Mouse (Mus musculus) hematopoietic stem cell, adult 5-6 weeks (primary cell): Measurements from ENCODE around the gene Arhgef3. TPM values are rescaled to one million over a fixed set of nuclear protein-coding genes. Genes with fewer than 3 reads are reported as not detected.

Experiments used
- ATAC-seq, 2 experiments: fragments of 125-278 bp in 1 of 2; replicated peaks in 1 of 2; 2 replicates each; pipeline ENCODE4 v1.8.0; 2016 to 2017; ENCODE audit warnings: inconsistent platforms in 2 of 2, mild to moderate bottlenecking in 2 of 2, moderate number of reproducible peaks in 2 of 2, low read depth in 1 of 2, moderate TSS enrichment in 1 of 2; ENCODE audit not compliant: low FRiP score in 2 of 2, poor library complexity in 2 of 2, severe bottlenecking in 2 of 2, insufficient read depth in 1 of 2, low TSS enrichment in 1 of 2
- total RNA-seq: library from RNA; stranded (forward); fragments of 172-1452, 232-1000 nt; gene quantifications from 2 replicates; pipeline ENCODE4 v1.2.3, GENCODE M21; 2017

Arhgef3 gene
- total RNA-seq, 1 experiment from 2014 or later: 43.4 TPM

DNA sequence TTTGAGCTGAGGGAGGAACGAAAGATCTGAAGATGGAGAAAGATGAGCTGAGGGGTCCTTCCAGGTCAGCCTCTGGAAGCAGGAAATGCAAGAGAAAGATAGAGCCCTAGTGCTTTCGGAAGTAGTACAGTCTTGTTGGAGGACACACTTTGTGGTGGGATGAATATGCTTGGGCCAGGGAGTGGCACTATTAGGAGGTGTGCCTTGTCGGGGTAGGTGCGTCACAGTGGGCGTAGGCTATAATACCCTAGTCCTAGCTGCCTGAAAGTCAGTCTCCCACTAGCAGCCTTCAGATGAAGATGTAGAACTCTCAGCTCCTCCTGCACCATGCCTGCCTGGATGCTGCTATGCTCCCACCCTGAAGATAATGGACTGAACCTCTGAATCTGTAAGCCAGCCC lies 34.7 kb downstream of the Arhgef3 start:
- ATAC-seq: no peak

DNA sequence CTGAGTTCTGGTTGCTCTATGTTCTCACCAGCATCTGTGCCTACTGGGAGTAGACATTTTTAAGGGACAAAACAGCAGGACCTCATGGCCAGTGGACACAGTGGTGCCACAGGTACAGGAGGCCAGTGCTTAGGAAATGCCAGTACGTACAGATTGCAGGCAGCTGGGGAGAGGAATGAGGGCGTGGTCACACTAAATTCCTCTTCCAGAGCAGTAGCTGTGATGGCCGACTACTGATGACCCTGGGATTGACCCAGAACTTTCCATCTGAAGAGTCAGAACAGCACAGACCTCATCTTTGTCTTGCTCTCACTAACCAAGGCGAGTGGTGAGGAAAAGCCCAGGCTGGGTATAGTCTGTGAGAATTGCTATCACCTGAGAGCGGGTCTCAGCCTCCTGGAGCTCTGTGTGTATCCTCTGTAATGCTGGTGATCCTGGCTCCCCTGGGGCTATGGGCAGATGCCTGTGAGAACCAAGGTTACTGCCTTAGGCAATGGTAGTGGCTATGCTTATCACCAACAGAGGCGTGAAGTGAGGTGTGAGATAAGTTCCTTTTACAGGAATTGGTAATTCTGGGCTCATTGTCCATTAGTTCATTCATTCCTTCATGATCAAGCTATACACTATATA lies 35.4 kb downstream of the Arhgef3 start:
- no peak for ATAC-seq

DNA sequence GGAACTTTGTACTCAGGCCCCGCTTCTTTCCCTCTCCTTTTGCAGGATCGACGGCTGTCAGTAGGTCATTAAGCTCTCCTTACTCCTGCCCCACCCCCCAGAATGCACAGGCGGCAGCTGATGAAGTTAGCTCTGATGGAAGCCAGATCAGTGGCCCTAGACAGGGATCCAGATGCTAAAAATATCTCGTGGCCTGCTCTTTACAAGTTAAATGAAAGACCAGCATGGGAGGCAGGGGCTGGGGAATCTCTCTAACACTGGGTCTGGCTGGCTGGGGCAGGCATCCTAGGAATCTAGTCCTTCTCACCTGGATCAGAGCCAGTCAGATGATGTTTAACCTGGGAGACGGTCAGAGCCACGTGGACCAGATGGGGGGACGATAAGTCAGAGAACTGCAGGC lies 36.7 kb downstream of the Arhgef3 start:
- ATAC-seq: no peak

DNA sequence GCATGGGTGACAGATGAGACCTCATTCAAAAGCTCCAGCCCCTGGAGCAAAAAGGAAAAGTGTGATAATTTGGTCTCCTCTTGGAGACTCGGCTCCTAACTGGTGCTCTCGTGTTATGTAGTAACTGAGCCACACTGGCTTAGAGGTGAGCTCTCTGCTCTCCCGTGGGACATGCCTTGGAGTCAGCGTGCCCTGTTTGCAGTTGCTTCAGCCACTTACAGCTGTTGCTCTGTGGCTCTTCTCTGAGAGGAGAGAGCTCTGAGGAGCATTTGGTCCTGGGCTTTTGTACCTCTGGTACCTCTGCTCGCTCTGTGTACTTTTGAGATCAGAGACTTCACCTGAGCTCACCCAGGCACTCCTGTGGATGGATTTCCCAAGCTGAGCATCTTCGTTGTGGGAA lies 40.4 kb downstream of the Arhgef3 start:
- no peak for ATAC-seq

DNA sequence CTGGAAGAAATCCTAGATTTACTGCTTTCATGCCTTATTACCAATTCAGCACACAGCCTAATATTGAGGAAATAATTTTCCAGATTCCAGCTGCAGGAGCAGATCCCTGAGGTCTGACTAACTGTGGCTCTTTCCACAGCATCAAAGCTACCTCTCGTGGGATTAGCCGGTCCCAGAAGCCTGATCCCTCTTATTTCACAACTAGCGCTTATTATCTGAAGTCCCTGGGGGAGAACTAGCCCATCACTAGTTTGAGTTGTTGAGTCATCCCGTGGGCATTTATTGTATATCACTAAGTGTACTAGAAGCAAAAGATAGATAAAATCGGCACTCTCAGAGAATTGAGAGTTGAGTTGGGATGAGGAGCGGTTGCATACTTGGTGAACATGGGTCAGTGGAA lies 41.3 kb downstream of the Arhgef3 start:
- ATAC-seq: no peak

DNA sequence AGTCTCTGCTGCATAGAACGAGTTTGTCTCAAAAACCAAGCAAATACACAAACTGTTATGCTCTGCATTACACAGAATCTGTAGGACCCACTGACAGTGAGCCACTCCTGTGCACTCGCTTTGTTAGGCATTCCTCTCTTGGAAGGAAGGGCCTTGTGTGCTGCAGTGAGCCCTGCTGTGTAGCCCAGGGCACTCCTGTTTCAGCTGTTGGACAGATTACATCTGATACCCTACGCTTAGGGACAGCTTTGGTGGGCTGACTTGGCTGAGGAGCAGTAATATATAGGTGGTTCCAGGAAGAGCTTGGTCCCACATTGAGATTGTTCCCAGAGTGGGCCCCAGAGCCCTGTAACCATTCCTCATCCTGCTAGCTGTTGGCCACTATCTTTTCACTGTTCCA lies 43.4 kb downstream of the Arhgef3 start:
- no peak for ATAC-seq

DNA sequence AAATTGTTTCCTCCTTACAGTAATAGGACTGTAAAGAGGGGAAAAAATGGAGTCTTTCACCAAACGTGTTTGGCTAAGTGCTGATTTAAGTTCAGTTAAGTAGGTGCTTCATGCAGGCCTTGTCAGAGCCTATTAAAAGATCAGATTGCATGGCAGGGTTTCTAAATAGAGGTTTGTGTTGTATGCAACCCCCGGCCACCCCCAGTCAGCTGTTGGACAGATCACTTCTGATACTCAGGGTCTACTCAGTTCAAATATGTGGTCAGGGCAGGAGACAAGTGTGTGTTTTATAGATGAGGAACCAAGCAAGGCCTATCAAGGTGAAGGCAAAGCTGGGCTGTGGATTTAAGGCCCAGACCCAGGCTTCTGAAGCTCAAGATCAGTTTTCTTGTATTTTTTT lies 44.1 kb downstream of the Arhgef3 start:
- no peak for ATAC-seq

DNA sequence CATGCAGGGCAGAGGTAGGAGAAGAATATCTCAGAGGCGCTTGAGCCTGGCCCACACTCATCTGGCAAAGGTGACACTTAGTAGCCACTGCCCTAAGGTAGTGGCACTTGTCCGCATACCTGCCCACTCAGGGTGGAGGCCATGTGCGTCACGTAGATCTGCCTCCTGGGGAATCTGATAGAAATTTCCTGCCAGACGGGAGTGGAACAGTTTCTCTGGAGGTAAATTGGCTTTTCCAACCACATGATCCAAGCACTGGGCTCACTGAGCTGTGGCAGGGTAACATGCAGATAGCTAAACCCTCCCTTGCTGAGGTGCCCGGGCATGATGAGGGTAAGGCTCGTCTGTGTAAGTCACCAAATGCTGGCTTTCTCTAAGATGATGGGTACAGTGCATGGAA lies 46.1 kb downstream of the Arhgef3 start:
- ATAC-seq: no peak

DNA sequence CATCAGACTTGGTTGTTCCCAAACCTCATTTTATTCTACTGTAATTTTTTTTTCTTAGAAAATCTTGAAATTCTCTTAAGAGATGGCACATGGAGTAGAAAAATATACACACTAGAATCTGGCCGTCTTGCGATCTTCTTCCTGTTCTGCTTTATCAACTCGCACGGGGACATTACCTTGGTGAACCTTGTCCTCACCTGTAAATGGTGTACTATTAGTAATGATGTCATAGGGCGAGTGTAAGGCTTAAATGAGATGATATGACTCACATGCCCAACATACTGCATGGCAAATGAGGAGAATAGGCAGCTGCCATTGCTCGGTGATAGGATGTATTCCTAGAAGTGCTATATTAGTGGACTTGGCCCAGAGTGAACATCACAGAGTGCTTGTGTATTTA lies 49.9 kb downstream of the Arhgef3 start:
- ATAC-seq: no peak

DNA sequence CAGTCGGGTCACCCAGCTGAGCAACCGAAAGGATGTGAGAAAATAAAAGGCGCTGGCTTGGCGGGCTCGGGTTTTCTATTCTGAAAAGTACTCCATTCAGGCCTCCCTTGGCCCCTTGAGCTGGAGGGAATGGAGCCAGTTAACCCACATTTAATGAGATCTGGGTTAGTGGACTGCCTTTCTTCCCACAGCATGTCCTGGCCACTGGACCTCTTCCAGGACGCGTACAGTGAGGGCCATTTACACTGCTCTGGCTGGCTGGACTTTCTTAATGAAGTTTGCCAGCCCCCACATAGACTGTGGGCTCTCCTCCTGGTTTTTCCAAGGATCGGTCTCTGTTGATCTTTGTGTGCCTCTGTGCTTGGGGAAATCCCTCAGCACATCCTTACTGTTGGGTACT lies 52.1 kb downstream of the Arhgef3 start:
- ATAC-seq: no peak

DNA sequence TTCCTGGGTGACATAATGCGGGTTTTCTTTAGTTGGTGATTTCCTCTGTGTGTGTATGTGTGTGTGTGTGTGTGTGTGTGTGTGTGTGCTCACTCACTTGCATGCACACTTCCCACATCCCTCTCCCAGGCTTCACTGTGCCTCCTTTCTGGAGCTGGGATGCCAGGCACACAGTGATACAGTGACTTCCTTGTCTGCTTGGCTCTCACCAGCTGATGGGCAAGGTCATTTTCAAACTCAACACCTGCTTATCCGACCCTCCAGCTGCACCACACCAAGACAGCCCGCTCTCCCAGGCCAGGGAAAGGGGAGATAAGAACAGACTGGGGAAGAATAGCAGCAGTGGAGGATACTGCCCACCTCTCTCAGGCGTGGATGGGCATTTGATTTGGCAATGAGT lies 52.5 kb downstream of the Arhgef3 start:
- ATAC-seq: no peak

DNA sequence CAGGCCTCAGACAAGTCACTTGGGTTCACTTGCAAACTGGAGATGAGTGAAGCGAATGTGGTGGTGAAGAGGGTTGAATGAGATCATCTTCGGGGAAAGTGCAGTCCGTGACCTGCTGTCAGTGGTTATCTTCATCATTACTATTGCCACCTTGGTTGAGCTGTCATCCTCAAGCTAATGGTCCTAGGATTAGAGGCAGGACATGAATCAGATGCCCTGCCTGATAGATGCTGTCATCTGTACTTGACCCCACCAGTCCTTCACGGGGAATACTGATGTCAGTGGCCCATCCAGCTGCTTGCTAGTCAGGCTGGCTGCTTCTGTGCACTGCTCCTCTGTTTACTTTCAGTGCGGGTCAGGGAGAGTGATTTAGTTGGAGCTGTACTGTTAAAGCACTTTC lies 53.7 kb downstream of the Arhgef3 start:
- no peak for ATAC-seq

DNA sequence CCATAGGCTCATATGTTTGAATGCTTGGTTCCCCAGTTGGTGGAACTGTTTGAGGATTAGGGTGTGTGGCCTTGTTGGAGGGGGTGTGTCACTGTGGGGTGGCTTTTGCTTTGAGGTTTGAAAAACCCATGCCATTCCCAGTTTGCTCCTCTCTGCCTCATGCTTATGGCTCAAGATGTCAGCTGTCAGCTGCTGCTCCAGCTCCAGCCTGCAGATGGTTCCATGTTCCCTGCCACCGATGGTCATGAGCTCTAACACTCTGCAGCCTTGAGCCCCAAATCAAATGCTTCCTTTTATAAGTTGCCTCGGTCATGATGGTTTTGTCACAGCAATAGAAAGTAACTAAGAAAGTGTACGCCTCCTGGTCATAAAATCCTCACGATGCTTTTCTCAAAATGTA lies 54.6 kb downstream of the Arhgef3 start:
- ATAC-seq: no peak

DNA sequence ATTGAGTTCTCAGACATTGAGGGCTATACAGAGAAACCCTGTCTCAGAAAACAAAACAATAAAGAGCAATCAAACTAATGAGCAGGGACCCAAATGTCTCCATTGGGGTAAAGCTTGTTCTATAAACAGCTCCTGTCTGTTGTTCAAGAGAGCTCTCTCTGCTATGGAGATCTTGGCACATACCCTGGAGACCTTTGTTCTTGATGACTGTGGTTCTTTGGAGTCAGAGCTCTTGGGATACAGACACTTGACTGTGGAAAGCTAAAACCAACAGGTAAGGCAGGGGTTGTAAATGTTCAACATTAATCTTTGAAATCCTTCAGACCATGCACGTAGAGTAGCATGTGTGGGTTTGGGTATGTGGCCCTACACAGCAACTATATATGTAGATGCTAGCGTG lies 55.7 kb downstream of the Arhgef3 start:
- ATAC-seq: no peak

DNA sequence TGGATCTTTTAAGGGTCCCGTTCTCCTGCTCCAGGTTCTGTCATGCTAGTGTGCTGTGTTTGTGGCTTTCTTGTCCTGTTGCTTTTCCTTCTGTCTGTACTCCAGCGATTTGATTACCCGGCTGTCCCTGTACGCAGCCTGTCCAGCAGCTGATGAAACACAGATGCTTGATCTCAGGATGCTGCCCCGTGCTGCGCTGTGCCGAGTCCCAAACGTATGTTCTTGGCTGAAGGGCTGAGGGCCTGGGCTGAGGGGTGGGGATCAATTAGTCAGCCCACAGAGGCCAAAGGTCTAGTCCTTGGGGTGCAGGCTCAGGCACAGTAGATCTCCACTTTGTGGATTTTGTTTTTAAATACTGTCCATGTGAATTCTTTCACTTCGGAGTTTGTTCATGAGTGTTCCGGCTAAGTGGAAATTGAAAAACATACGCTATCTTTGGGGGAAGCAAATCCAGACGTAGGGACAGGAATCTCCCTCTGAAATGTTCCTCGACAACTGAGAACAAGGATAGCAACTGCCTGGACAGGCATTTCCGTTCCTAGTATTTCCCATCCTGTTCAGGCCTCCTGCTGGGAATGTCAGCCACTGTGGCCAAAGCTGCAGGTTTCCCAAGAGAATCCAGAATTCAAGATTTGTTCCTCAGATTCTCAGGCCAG lies 56.6 kb downstream of the Arhgef3 start:
- no peak for ATAC-seq

DNA sequence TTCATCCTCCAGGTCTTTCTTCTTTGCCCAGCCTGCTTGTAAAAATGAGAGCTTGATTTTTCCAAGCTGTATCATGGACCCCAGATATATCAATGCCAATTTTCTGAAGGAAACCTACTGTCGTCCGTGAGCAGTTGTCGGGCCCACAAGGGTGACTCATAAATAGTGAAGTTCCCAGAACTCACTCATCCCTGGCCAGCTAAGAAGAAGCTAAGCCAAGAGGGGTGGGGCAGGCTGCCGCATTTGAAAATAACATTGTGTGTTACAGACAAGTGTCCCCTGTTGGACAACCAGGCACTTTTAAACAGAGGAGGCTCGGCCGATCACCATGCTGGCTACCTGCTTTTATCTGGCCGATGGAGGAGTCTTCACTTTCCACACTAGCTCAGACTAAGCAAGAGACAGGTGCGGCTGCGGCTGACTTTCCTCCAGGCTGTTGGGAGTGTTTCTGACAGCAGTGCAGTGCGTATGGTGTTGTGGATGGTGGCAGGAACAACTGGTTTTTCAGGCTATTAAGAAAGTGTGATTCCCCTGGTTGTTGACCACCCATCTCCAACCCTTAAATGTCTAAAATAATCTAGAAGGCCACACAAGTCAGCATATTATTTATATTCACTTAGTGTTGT lies 58.6 kb downstream of the Arhgef3 start:
- ATAC-seq: no peak

DNA sequence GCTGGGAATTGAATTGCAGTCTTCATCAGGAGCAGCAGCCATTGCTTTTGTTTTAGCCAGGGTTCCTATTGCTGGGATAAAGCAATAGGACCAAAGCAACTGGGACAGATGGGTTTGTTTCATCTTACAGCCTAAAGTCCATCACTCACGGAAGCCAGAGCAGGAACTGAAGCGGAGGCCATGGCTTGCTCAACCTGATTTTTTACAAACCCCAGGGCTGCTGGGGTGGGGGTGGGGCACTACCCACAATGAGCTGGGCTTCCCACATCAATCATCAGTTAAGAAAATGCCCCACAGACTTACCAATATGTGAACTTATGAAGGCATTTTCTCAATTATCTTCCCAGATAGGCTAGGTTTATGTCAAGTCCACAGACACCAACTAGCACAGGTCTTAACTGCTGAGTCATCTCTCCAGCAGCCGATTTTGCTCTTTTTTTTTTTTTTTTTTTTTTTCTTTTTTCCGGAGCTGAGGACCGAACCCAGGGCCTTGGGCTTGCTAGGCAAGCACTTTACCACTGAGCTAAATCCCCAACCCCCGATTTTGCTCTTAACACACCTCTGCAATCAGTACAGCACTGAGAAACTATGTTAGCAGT lies 59.6 kb downstream of the Arhgef3 start:
- no peak for ATAC-seq

DNA sequence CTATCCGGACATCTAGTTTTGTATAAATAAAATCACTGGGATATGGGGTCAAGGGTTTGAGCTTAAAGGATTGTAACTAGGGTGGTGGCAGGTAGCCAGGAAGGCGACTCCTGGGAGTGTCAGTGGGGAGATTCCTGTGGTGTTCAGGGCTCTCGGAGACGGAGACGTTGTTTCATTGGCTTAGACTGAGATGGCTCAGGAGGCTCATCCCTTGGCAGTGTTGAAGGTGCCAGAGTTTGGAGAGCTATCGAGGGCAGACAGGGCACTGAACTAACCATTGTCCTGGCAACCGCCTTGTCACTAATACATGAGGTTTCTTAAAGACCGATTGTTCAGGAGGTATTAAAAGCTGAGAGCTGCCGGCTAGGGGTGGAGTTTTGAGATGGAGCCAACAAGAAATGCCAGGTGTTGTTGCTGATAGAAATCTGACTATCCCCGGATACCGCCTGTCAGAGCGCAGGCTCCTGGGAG lies 60.2 kb downstream of the Arhgef3 start:
- ATAC-seq: no peak
